Mouse (Mus musculus) forebrain, embryonic 16.5 days (tissue): ENCODE data around the gene Taf10. TPM values are rescaled to one million over a fixed set of nuclear protein-coding genes. Genes with fewer than 3 reads are reported as not detected.
A peak's percentile ranks its signal among the peaks of the same experiment; 100 is the strongest.
"Not testable (repeated sequence)": the region's sequence is repeated elsewhere in the genome, so short reads cannot be mapped to it uniquely, and the experiment has no call there.

ENCODE experiments used
- ATAC-seq: fragments of 200-750 bp; cut with Nextera tagmentation; 2 replicates; pipeline ENCODE4 v1.8.0; 2017; ENCODE audit warnings: mild to moderate bottlenecking, moderate library complexity
- H3K27ac ChIP-seq: fragments of 300-500 bp; sonication (generic); 2 replicates; pipeline ENCODE4 v1.5.1; 2014; ENCODE audit warnings: low read length, control low read depth
- H3K27me3 ChIP-seq: fragments of 300-500 bp; sonication (generic); replicated peaks from 2 replicates; pipeline ENCODE4 v1.6.1; 2014; ENCODE audit warnings: low read length; ENCODE audit not compliant: control insufficient read depth, insufficient read depth
- H3K36me3 ChIP-seq: fragments of 300-500 bp; sonication (generic); 2 replicates; pipeline ENCODE4 v1.6.1; 2014; ENCODE audit not compliant: control insufficient read depth, insufficient read depth
- H3K4me1 ChIP-seq: fragments of 300-500 bp; sonication (generic); replicated peaks from 2 replicates; pipeline ENCODE4 v1.6.1; 2014; ENCODE audit warnings: low read length; ENCODE audit not compliant: control insufficient read depth, insufficient read depth
- H3K4me2 ChIP-seq: fragments of 300-500 bp; sonication (generic); 2 replicates; pipeline ENCODE4 v1.6.1; 2014; ENCODE audit warnings: mild to moderate bottlenecking, low read length, control low read depth
- H3K4me3 ChIP-seq: fragments of 300-500 bp; sonication (generic); replicated peaks from 2 replicates; pipeline ENCODE4 v1.5.1; 2014; ENCODE audit warnings: mild to moderate bottlenecking, low read length, control low read depth
- H3K9ac ChIP-seq: fragments of 300-500 bp; sonication (generic); replicated peaks from 2 replicates; pipeline ENCODE4 v1.6.1; 2014; ENCODE audit warnings: low read depth, low read length, control low read depth
- H3K9me3 ChIP-seq: fragments of 300-500 bp; sonication (generic); 2 replicates; pipeline ENCODE4 v1.6.1; 2016; ENCODE audit warnings: low read length; ENCODE audit not compliant: control insufficient read depth
- WGBS: fragments of 180-500 bp; shearing (Covaris S2); extraction: QIAGEN DNeasy Blood & Tissue Kit; methylation state at CpG from one replicate; pipeline ENCODE4 v1.1.7; 2014; 5-methylcytosine and 5-hydroxymethylcytosine counted together
- polyA plus RNA-seq: library from polyadenylated mRNA; unstranded; fragments of >200 nt; fragmentation: Nextera tagmentation; extraction: Ambion mirVana; gene quantifications from 2 replicates; pipeline ENCODE4 v1.2.1, GENCODE M21; 2015

Taf10 gene
- polyA plus RNA-seq, 1 experiment from 2014 or later: 85.8 TPM

DNA sequence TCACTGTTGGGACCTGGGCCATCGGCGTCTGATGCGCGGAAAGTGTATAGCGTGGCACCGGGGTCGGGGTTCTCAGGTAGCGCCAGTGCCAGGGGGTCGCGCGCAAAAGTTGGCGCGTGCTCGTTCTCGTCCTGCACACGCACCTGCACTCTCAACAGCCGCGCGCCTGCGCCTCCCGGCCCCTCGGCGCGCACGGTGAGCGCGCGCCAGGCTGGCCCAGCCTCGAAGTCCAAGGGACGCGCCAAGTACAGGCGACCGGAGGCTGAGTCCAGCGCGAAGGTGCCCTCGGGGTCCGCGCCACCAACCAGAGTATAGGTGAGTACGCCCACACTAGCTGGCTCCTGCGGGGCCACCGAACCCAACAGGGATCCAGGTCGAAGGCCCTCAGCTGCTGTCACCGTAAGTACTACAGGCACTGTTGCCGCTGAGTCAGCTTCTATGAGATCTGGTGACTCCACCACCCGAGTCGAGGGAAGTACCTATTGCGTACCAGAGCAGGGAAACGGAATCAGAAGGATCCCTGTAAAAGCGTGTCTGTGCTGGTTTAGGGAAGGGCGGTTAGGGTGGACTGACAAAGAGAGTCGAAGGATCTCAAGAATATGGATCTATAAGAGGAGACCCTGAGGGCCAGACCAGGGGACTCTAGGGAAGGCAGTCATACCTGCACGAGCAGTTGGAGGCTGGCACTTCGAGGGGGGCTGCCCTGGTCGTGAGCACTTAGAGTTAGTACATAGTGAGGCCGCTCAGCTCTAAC lies 18.5 kb upstream of the Taf10 start:
- peak; percentile 19; the same call in 1 of the 2 replicates for ATAC-seq
- Histone ChIP-seq H3K36me3 (peaks cover 71% of the 10 kb centered on the region), H3K9me3 (no peaks in the 10 kb centered on the region), H3K27me3 (no peaks in the 10 kb centered on the region), H3K27ac (no peak overlapping the region), H3K4me3 (no peak overlapping the region), H3K4me1 (peaks cover 6% of the 10 kb centered on the region), H3K9ac (no peak overlapping the region), H3K4me2 (no peak overlapping the region)
- 26% methylated on average over 55 of the region's 55 CpGs for WGBS

- Histone ChIP-seq H3K4me2 (no peak overlapping the region), H3K27ac (no peak overlapping the region), H3K4me3 (no peak overlapping the region), H3K36me3 (peaks cover 78% of the 10 kb centered on the region), H3K4me1 (no peaks in the 10 kb centered on the region; the same call in 1 of the 2 replicates), H3K9me3 (no peaks in the 10 kb centered on the region), H3K9ac (no peak overlapping the region), H3K27me3 (no peaks in the 10 kb centered on the region)
- ATAC-seq: peak; percentile 10; the same call in 1 of the 2 replicates
- 22% methylated on average over 51 of the region's 51 CpGs for WGBS
These were observed 17.8 kb upstream of the Taf10 start for GRCm38 (mm10) chr7:105761813-105762484.

DNA sequence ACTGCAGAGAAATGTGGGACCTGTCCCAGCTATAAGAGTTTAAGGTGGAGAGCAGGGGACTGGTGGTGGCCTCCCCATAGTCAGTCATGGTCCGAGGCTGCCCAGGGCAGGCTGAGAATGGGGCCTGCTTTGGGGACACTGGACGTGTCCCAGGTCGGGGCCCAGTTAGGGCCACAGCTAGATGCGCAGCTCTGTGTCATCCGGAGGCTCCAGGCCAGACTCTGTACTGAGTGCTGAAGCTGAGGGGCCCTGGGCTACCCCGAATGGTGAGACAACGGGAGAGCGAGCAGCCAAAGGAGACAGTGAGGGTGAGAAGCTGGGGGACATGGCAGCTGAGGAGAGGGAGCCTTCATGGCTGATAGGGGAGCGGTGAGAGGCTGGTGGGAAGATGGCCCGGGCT lies 9.1 kb upstream of the Taf10 start:
- WGBS: 93% methylated on average over 10 of the region's 10 CpGs
- ATAC-seq: no peak
- peaks cover 53% of the 10 kb centered on the region for H3K36me3 ChIP-seq

GRCm38 (mm10) chr7:105752716-105753115 lies 8.6 kb upstream of the Taf10 start:
- Histone ChIP-seq H3K36me3 (peaks cover 47% of the 10 kb centered on the region), H3K4me2 (no peak overlapping the region), H3K4me3 (no peak overlapping the region), H3K9ac (no peak overlapping the region), H3K27me3 (no peaks in the 10 kb centered on the region), H3K4me1 (peaks cover 10% of the 10 kb centered on the region), H3K27ac (no peak overlapping the region), H3K9me3 (no peaks in the 10 kb centered on the region)
- ATAC-seq: peak; percentile 9
- WGBS: 90% methylated on average over 2 of the region's 2 CpGs

More for the DNA sequence above, 9.1 kb upstream of the Taf10 start:
- Histone ChIP-seq H3K9ac (no peak overlapping the region), H3K27ac (no peak overlapping the region), H3K9me3 (no peaks in the 10 kb centered on the region), H3K4me2 (no peak overlapping the region), H3K27me3 (no peaks in the 10 kb centered on the region), H3K4me3 (no peak overlapping the region), H3K4me1 (peaks cover 10% of the 10 kb centered on the region)

DNA sequence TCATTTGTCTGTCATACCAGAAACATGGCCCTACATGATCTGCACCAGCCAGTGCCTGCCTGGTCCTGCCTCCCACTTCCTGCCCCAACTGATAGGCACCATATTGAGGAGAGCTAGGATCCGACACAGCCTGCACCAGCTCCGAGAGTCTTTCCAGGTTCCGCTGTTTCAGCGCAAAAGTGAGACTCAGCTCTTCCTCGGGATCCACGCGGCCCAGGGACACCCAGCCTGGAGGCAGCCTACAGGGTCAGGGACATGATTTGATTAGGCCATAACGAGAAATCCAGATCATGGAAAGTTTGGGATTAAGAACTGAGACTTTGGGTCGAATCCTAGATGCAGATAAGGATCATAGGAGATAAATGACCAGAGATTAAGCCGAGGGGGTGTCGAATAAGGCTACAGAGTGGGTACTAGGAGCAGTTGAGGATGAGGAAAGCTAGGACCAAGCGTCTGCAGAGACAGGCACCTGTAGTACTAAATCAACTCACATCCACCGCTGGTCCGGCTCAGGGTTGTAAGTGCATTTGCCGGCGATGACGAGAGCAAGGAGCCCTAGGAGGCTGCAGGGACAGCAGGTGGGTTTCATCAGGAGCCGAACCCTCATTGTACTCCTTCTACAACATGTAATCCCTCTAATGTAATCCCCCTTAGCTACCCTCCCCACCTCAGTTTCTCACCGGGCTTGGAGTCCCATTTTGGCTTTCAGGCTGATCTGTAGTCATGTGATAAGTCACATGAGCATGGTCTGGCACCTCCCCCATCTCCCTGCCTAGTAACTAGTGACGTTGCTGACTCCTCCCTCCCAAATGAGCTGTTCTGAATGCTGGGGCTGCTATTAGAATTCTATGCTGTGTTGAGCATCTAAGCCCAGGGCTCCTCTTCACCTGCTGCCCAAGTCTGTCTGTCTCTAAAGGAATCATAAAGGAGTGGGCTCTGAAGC lies 7.6 kb upstream of the Taf10 start, which contains the start of gene Tpp1:
TSS of gene Tpp1 (minus strand) at position 745 of the 943 bp plus-strand sequence.
- Histone ChIP-seq H3K36me3 (peaks cover 42% of the 10 kb centered on the region), H3K9ac (peak within 1 kb of the TSS; percentile 60), H3K9me3 (no peaks in the 10 kb centered on the region), H3K27me3 (no peaks in the 10 kb centered on the region), H3K4me1 (peaks cover 10% of the 10 kb centered on the region), H3K27ac (peak within 1 kb of the TSS; percentile 43), H3K4me3 (peak within 1 kb of the TSS; percentile 45), H3K4me2 (peak within 1 kb of the TSS; percentile 52)
- 17% methylated on average over 20 of the region's 20 CpGs for WGBS
- peak; percentile 93 for ATAC-seq

DNA sequence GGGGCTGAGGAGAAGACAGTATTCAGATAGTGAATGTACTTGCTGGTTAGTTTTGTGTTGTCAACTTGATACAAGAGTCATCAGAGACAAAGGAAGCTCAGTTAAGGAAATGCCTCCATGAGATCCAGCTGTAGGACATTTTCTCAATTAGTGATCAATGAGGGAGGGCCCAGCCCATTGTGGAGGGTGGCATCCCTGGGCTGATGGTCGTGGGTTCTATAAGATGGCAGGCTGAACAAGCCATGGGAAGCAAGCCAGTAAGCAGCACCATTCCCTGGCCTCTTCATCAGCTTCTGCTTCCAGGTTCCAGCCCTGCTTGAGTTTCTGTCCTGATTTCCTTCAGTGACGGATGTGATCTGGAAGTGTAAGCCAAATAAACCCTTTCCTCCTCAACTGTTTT lies 3.6 kb upstream of the Taf10 start:
- Histone ChIP-seq H3K4me3 (no peak overlapping the region), H3K4me2 (no peak overlapping the region), H3K9ac (no peak overlapping the region), H3K9me3 (no peaks in the 10 kb centered on the region), H3K27ac (no peak overlapping the region), H3K27me3 (no peaks in the 10 kb centered on the region), H3K4me1 (peaks cover 20% of the 10 kb centered on the region), H3K36me3 (peaks cover 6% of the 10 kb centered on the region; the same call in 1 of the 2 replicates)
- ATAC-seq: no peak
- WGBS: 81% methylated on average over 2 of the region's 2 CpGs

DNA sequence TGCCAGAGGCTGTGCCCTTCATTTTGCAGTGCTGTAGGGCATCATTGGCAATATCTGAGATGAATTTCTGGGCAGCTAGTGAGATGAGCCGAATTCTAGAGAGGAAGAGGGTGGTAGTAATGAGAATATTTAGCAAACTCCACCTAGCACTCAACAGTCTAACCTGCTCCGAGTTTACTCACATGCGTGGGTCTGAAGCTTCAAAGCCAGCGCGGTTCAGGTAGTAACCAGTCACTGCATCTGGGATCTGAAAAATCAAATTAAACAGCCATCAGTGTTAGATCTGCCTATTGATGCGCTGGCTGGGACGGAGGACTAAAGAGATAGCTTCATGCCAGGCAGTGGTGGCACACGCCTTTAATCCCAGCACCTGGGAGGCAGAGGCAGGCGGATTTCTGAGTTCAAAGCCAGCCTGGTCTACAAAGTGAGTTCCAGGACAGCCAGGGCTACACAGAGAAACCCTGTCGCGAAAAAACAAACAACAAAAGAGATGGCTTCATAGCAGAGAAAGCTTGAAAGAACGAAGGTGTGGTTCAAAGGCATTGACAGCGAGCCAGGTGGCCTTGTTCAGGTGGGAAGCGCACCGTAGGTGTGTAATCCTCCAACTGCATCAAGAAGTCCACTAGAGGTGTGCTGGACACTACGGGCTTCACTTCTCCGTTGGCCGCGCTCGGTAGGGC lies 775 bp downstream of the Taf10 start:
- not testable (repeated sequence) for H3K27me3 ChIP-seq, H3K36me3 ChIP-seq, ATAC-seq, H3K27ac ChIP-seq, H3K9me3 ChIP-seq
- Histone ChIP-seq H3K4me2 (peak overlapping the region; percentile 82), H3K4me1 (peaks cover 14% of the 10 kb centered on the region), H3K4me3 (peak overlapping the region; percentile 84), H3K9ac (peak overlapping the region; percentile 82)
- 33% methylated on average over 20 of the region's 20 CpGs for WGBS

DNA sequence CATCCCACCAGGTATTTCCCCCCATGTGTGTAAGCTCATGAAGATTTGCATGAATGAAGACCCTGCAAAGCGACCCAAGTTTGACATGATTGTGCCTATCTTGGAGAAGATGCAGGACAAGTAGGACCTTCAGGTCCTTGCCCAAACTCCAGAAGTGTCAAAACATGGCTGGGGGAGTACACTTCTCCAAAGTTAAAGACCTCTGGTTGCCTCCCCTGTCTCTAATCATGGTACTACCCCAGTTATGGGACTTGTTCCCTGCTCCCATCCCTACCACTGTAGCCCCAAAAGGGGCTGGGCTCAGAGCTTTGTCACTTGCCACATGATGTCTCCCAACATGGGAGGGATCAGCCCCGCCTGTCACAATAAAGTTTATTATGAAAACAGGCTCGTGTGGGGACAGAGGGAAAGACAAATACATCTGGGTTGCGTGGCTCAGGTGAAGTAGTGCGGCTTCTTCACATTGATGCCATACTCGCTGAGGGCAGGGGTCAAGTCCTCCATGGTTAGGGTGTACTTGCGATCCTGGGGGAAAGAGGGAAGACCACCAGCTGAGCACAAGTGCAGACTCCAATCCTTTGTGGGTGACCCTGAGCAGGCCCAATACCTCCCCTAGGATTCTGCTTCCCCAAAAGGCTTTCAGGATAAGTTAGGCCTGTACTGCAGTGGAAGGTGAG lies 1.5 kb downstream of the Taf10 start:
- not testable (repeated sequence) for H3K27me3 ChIP-seq, H3K36me3 ChIP-seq, H3K9ac ChIP-seq, H3K27ac ChIP-seq, H3K4me3 ChIP-seq, H3K4me2 ChIP-seq, H3K9me3 ChIP-seq, ATAC-seq
- H3K4me1 ChIP-seq: peaks cover 15% of the 10 kb centered on the region
- 83% methylated on average over 7 of the region's 7 CpGs for WGBS
